Mouse (Mus musculus) R1 (cell line): ENCODE data around the gene Ints3.

Source experiments
- DNase-seq: peaks from one replicate; pipeline ENCODE4 v3.0.0-alpha.2; 2018; ENCODE audit warnings: low read depth, low spot score

Ints3 gene

DNA sequence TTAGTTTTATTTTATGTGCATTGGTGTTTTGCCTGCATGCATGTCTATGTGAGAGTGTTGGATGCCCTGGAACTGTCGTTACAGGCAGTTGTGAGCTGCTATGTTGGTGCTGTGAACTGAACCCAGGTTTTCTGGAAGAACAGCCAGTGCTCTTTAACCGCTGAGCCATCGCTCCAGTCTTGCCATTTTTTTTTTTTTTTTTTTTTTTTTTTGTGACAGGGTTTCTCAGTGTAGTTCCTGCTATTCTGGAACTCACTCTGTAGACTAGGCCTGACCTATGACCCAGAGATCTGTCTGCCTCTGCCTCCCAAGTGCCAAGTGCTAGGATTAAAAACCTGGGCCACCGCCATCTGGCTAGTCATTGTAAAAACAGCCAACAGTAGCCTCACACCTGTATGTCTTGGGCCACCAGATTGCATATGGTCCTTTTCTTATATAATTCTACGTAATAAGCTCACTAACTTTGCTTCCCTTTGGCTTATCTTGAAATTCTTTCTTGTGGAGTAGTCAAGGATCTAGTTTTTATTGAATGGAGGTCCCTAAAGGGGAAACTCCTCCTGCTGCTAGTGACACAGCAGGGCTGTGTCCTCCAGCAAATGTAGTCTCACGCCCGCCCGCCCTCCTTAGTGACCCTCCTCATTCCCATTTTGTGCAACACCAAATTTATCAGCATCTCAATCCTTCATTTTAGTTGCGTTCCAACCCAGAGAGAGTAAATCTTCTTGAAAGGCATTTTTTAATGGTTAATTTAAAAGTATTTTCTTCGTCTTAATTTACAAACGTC lies 12.2 kb upstream of the Ints3 start:
- peak; percentile 55 for DNase-seq

DNA sequence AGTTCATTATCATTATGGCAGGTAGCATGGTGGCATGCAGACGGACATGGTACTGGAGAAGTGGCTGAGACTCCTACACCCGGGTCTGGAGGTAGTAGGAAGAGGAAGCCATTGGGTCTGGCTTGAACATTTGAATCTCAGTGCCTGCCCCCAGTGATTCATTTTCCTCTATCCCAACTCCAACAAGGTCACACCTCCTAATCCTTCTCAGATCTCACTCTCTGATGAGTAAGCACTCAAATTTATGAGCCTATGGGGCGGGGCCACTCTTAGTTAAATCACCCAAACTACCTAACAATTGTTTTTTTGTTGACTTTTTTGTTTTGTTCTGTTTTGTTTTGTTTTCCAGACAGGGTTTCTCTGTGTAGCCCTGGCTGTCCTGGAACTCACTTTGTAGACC lies 10.6 kb upstream of the Ints3 start:
- peak; percentile 60 for DNase-seq

DNA sequence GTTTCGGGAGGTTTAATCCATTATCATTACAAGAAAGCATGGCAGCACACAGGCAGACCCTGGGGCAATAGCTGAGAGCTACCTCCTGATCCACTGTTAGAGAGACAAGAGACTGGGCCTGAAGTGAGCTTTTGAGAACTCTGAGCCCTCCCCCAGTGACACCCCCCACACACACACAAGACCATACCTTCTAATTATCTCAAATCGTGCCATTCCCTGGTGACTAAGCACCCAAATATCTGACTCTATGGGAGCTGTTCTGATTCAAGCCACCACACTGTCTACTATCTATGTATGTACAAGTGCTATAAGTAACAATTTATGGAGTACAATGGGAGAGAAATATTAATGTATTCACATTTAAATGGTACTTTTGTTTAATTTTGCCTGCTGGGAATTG lies 7.3 kb upstream of the Ints3 start:
- no peak for DNase-seq

DNA sequence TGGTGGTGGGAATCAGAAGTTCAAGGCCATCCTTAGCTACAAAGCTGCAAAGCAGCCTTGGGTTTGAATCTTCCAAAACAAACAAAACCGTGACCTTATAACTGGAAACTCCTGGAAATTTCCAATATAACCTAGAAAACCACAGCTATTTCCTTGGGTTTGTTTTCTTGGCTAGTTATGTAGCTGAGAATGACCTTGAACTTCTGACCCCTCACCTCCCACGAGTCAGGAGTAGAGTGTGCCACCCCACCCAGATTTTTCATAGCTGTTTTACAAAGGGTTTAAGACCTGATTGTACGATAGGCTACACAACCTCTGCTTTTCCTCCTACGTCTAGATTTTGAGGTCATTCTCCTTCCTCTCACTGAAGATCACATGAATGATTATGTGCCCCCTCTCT lies 3.7 kb upstream of the Ints3 start:
- DNase-seq, result peak; percentile 97

DNA sequence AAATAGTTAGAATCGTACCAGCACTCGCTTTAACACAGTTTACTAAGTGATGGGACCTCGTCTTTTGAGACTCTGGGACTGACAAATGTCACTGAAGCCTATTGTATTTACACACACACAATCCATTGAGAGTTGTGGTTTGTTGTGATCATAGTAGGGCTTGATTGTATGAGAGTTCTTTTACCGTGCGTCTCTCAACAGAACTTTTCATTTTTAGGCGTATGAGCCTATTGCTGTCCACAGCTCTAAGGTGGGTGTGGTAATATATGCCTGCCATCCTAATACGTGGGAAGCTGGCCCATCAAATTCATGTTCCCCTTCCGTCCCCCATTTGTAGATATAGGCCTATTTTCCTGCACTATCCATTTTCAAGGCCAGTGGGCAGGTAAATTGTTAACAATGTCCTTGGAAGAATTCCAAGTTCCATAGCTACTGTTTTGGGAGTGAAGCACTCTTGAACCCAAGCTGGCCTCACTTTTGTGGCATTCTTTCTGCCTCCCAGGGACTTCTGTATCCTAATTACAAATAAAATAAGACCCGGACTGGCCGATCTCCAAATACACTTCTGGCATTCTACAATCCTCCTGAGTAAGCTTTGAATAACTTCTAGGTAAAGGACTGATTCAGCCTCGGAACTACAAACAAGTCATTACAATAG lies 780 bp upstream of the Ints3 start:
- DNase-seq, result no peak

DNA sequence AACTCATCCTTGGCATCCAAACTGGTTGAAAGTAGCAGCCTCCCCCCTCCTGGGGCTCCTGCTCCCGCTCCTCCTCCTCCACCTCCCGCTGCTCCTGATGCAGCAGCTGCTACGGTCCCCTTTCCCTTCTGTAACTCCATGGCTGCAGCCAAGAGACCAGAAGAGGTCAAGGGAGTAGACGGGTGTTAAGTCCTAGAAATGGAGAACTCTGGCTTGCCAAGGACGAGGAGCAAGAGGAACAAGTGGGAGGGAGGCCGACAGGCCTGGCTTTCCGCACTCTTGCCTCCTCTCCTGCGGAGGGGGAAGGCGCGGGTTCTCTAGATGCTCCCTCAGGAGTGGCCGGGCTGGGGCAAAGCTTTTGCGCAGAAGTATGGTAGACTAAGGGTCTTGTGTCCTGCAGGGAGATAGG lies 607 bp downstream of the Ints3 start:
- DNase-seq, result peak; percentile 67

DNA sequence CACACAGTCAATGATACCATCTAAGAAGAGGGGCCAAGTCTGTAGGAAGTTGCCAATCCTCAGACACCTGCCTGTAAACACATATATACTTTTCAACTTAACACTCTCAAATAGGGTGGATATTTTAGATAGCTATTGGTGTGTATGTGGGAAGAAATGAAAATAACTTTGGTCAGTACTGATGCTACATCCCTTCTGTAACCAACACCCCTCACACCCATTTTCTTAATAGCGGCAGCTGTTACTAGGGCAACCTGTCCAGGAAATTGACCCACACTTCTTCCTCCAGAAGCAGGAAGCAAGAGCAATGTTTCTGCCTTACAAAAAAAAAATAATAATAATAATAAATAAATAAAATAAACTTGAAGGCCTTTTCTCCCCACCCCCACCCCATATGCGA lies 1.1 kb downstream of the Ints3 start:
- no peak for DNase-seq

DNA sequence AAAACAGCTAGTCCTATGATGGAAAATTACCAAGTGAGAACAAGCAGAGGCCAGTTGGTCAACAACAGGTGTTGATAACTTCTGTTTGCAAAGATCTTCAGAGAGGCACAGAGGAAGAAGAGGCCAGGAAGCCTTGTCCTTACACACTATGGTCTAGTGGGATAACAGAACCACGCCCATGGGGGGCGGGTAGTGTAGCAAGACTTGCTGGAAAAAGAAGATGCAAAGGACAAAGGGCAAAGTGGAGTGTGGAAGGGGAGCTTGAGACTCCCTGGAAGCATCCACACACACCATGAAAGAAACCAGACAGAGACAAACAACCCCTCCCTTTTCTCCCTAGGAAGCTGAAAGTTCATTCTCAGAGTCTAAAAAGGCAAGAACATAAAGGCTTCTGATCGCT lies 3.8 kb downstream of the Ints3 start:
- DNase-seq, result peak; percentile 89

DNA sequence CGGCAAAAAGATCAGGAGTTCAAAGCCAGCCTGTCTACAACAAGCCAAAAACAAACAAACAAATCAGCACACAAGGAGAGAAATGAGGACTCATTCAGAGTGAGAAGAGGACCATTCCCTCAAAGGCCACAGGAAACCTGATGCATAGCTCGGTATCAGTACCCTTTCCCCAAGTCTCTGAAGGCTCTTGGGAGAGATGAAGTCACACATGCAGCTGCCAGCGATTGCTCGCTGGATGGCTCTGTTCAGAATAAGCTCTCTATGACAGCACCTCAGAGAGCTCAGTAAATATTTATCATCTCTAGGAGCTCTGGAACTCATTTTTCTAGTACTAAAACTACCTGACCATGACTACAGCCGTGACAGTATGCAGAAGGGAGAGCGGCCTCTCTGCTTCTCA lies 5.2 kb downstream of the Ints3 start:
- DNase-seq, result no peak

DNA sequence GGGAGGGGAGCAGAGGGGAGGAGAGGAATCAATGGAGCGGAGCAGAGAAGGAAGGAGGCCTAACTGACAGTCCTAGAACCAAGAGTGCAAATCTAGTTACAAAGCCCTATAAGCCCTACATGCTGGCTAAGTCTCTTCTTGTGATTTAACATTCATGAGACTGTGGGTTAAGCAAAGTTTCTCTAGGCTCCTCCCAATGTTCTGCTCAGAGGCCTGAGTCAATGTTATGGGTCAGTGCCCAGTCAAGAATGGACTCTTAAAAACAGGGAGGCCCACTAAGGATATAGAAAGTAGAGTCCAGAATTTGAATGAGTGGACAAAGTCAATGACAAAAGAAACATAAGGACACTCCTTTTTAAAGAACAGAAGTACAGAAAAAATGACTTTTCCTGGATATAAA lies 5.8 kb downstream of the Ints3 start:
- DNase-seq, result no peak

DNA sequence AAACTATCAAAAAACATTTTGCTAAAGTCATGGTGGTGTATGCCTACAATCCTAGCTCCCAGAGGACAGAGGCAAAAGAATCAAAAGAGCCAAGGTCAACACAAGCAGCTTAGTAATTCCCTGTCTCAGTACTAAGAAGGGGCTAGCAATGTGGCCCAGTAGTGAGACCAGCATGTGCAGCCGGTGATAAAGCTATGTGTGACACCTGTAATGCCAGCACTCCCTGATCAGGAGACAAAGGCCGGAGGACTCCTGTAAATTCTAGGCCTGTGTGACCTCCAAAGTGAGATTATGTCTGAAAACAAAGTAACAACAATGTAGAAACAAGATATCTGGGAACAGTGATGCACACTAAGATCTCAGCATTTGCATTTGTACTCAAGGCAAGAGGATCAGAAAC lies 7.9 kb downstream of the Ints3 start:
- peak; percentile 72 for DNase-seq

DNA sequence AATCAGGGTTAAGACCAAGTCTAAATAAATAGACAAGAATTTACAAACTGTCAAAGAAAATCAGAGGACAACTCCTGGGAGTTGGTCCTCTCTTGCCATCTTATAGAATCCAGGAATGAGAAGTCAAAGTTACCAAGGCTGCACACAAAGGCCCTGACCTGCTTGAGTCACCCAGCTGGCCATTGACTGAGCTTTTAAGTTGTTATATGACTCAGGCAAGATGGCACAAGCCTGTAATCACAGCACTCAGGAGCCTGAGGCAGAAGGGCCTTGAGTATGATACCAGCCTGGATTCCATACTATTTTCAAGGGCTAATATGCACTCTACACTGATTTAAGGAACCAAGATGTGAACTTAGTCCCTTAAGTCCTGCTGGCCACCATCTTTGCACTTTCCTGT lies 9.9 kb downstream of the Ints3 start:
- DNase-seq, result no peak

DNA sequence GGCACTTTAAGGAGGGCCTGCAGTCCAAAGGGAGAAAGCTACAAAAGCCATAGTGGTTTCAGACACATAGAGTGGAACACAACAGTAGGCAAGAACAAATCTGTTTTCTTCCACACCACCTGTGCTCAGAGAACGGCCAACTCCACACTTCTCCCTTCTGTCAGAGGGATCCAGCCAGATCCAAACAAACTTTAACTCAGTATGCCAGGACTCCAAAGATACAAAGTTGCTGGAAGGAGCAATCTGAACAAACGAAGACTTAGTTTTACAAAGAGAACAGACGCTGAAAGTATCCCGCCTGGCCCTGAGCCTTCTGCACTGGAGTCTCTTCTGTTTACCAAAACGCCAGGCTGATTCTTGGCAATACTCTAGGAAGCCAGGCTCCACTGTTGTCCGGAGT lies 12.7 kb downstream of the Ints3 start:
- no peak for DNase-seq

DNA sequence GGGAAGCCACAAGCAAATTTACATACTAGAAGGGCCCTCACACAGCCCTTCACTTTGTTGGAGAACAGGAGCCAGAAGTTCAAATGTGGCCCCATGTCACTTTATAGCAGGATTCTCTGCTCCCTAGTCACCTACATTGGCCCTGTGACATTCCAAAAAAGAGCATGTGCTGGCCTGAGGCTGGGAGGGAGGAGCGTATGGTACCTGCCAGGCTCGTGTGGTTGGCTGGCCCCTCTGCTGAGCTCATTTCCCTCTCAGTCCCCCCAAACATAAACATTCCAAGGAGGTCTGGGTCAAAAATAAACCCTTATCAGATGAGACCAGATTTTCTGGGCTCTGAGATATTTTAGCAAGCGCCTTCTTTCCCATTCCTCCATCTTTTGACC lies 20.4 kb downstream of the Ints3 start:
- DNase-seq, result peak; percentile 13

DNA sequence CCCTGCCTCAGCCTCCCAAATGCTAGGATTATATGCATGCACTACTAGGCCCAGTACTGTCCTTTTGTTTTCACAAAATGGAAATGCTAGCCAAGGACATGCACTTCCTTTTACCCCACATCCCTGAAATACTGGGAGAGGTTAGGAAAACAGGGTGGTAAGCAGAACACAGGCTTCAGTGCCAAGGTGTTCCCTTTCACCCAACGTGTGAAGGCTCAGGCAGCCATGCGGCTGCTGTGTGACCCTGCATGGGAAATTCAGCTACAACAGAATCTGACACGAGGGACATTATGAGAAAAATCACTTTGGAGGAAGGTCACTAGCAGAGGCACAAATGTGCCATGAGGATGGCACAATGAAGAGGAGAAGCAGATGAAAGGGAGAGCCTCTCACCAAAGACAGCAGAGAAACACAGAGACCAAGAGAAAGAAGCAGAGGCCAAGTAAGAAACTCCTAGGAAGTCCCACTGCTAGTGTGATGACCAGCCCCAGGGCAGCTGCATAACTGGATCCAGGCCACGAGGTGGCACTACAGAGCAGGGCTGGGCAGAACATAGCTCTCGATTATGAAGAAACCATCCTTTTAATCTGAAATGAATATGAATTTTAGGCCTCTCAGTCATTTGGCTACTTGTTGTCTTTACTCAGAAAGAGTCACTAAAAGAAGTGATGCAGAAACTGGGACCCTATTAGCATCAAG lies 21.0 kb downstream of the Ints3 start:
- peak; percentile 48 for DNase-seq

DNA sequence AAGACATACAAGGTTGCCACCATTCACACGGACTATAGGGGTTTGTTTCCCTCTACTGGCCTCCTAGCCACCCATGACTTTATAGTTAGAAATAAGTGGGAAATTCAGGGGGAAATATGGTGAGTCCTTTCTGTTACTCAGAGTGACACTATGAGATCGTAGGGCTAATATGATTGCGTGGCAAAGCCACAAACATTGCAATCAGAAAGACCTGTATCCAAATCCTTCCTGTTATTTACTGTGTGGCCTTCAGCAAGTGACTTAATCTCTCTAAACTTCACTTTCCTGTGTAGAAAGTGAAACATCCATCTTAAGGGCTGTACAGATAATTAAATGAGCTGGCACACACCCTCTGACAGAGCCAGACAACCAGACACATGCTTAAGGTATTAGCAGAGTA lies 24.7 kb downstream of the Ints3 start:
- no peak for DNase-seq

DNA sequence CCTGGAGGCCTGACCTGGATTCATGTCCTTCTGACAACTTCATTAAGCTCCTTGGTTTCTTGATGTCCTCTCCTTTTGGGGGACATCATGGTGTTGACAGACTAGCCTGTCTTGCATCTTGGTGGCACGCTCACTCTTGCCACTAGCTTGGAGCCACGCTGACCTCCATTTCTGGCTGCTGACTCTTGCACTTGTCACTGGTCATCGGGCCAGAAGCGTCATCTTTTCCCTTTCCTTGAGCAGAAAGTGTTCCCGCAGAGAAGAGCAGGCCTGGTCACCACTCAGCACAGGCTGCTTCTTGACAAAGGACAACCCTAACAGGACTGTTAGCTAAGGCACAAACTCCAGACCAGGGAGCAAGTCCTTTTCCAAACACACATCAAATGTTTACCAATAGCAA lies 27.0 kb downstream of the Ints3 start:
- DNase-seq, result no peak

DNA sequence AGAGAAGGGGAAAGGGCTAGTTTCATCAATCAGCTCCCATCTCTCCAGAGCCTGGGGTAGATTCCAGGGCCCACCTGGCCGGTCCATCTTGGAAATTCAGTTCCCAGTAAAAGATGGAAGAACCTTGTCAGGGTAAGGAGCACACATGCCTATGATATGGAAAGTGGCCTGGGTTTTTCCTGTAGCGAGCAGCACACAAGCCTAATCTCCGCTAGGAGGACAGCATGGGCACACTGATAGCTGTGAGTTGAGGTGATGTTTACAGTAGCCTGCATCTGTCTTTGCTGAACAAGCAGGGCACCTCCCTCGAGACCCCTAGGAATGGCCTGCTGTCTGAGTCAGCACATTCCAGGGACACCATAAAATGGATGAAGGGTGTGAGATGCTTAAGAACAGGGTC lies 28.8 kb downstream of the Ints3 start:
- DNase-seq, result no peak

DNA sequence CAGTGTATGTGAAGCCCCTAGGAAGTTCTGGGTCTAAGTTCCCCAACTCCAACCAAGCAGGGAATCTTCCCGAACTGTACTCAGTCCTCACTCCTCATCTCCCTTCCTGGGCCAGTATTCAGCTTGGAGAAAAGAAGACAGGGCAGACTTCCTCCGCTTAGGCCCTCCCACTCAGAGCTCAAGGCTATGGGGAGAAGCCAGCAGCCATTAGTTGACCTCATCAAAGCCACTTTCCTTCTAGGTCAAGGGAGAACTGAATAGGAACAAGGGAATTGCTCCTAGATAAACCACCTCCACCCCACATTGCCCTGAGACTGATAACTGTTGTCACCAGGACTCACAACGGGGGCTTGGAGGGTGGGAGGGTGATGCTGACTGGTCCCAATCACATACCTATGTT lies 29.3 kb downstream of the Ints3 start:
- DNase-seq, result no peak

DNA sequence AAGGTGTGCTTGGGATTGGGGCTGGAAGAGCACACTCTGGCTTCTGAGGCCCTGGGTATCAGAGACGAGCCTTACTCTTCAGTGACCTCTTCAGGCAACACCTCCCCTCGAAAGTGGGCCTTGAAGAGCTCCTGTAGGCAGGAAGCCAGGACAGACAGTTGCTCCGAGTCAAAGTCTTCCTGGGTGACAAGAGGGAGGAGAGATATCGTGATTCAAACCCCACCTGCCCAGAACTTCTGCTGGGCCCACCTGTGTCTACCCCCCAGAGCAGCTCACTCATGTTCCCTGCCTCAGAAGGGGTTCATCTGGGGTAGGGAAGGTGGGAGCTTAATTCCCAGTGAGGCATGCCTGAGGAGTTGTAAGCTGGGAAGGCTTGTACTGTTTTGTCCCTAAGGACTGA lies 32.4 kb downstream of the Ints3 start:
- no peak for DNase-seq

DNA sequence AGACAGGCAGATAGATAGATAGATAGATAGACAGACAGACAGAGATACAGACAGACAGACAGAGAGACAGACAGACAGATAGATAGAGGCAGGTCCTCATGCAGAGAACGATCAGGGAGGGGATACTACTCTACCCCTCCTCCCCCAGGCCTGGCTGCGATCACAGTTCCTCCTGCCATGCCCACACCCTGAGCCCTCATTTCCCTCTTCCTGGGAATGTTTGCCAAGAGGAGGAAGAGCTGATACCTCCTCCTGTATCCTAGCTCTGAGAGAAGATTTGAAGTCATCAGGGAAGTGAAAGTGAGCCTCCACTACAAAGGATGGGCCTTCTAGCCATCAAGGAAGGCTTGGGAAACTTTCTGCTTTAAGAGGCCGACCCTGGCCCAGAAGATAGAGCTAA lies 37.8 kb downstream of the Ints3 start:
- DNase-seq, result no peak

DNA sequence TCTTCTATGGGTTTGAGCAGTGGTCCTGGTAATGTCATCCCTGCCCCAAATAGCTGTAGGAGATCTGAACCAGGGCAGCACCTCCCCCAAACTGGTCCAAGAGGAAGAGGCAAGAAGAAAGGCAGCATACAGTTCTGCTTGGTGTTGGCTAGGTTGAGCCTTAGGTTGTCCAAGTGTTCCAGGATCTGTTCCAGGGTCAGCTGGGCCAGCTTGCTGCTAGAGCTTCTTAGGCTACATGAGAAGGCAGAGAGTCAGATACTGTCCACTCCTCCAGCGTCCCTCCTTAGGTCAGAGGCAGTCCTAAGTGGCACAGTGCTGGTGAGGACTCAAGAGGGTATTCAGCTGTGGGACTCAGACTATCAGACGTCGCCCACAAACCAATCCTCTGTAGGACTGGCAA lies 40.8 kb downstream of the Ints3 start:
- DNase-seq, result no peak

DNA sequence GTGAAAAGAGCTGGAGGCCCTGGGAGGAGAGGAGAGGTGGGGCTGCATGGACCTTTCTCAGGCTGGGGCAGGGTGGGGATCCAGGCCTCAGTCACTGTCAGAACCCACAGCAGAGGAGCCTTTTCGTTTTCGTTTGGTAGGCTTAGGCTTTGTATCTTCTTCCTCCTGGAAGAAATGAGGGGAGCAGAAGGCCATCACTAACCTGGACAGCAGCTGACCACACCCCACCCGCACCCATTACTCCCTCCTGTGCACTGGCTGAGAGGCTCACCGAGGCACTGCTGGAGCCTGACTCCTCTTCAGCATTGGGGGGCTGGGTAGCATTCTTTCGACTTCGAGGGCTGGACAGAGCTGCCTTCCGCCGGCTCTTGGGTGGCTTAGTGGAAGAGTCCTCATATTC lies 41.5 kb downstream of the Ints3 start:
- no peak for DNase-seq
